Mouse (Mus musculus): Measurements from ENCODE around the gene Nphp3. TPM values are rescaled to one million over a fixed set of nuclear protein-coding genes. Genes with fewer than 3 reads are reported as not detected.

The Nphp3 gene
- total RNA-seq, 1 experiment = 6.4 TPM

DNA sequence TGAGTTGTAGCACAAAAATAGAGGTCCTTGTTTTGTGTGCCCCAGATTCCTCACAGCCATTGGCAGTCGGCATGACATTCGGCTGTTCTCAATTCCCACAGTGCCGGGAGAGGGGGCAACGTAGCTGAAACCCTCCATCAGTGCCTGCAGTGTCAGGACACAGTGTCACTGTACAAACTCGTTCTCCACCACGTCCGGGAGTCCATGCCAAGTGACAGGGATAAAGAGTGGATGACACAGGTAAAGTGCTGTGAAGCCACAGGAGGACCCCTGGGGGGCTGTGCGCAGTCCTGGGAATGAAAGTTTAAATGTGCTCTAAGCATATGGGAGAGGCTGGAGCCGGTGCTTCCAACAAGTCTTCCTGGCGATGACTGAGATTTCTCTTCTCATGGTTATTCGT lies 27.5 kb downstream of the Nphp3 start:
- in situ Hi-C loops (cut with MboI; ENCODE audit: low sequenced_read_pairs in 2 of 2, unreplicated experiment in 2 of 2) = no loop called here
- peaks cover 0 to 2% of the 10 kb centered on the region in 2 experiments; a peak in 1 of 4 replicates for H3K4me1 ChIP-seq (ENCODE audit: control insufficient read depth in 2 of 2, insufficient read depth in 2 of 2, low read length in 2 of 2, poor library complexity in 1 of 2)
- TF ChIP-seq ZNF384 (IDR thresholded peaks at IDR 0.05; ENCODE audit: low read depth, low read length) (no peak), MAFK (IDR thresholded peaks at IDR 0.05; ENCODE audit: insufficient read depth, low read depth, low read length) (no peak), CHD2 (IDR thresholded peaks at IDR 0.05; ENCODE audit: low read depth, low read length) (no peak)

DNA sequence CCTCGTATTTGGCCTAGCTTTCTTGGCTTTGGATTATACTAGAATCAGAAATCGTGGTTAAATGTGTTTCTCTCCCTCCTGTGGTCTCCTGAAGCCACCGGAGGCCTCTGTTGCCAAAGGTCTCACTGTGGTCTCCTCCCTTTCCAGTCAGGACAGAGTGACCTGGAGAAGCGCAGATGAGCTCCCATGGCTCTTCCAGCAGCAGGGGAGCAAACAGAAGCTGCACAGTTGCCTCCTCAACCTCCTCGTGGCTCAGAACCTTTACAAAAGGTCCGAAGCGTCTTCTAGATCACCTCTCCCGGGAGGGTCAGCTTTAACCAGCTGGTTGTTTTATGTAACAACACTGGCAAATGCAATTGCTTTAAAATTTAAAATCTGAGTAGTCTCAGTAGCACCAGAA lies 31.9 kb downstream of the Nphp3 start:
- in situ Hi-C loops (cut with MboI; ENCODE audit: low sequenced_read_pairs in 2 of 2, unreplicated experiment in 2 of 2) = no loop called here
- Histone ChIP-seq H3K9me3 (ENCODE audit: control insufficient read depth, insufficient read depth, low read depth, low read length) (no peaks in the 10 kb centered on the region), H3K27ac (ENCODE audit: insufficient read depth, low read depth, low read length, poor library complexity, severe bottlenecking) (no peak overlapping the region), H3K36me3 (ENCODE audit: control insufficient read depth, insufficient read depth, low read length, poor library complexity, severe bottlenecking) (peaks cover 2% of the 10 kb centered on the region; the same call in 1 of the 2 replicates), H3K4me1 (ENCODE audit: control insufficient read depth in 2 of 2, insufficient read depth in 2 of 2, low read length in 2 of 2, poor library complexity in 1 of 2) (peaks cover 0 to 5% of the 10 kb centered on the region in 2 experiments; a peak in 2 of 4 replicates), H3K9ac (ENCODE audit: insufficient read depth, low read depth, low read length, poor library complexity, severe bottlenecking) (no peak overlapping the region), H3K4me3 (ENCODE audit: insufficient read depth in 1 of 2, low read depth in 1 of 2, low read length in 2 of 2, poor library complexity in 1 of 2, severe bottlenecking in 1 of 2) (no peak overlapping the region)
- no peak for DNase-seq (ENCODE audit: low read depth, low spot score)
- TF ChIP-seq ZC3H11A (IDR thresholded peaks at IDR 0.05; ENCODE audit: borderline replicate concordance, low read depth, low read length) (no peak), HCFC1 (IDR thresholded peaks at IDR 0.05; ENCODE audit: borderline replicate concordance, insufficient read depth, low read length) (no peak), MAFK (IDR thresholded peaks at IDR 0.05; ENCODE audit: insufficient read depth, low read depth, low read length) (no peak), CHD2 (IDR thresholded peaks at IDR 0.05; ENCODE audit: low read depth, low read length) (no peak), ZNF384 (IDR thresholded peaks at IDR 0.05; ENCODE audit: low read depth, low read length) (no peak)

More for the DNA sequence above, 27.5 kb downstream of the Nphp3 start:
- no peaks in the 10 kb centered on the region for H3K9me3 ChIP-seq (ENCODE audit: control insufficient read depth, insufficient read depth, low read depth, low read length)
- H3K9ac ChIP-seq (ENCODE audit: insufficient read depth, low read depth, low read length, poor library complexity, severe bottlenecking) = no peak overlapping the region
- H3K36me3 ChIP-seq (ENCODE audit: control insufficient read depth, insufficient read depth, low read length, poor library complexity, severe bottlenecking) = no peaks in the 10 kb centered on the region
- no peak overlapping the region for H3K4me3 ChIP-seq (ENCODE audit: insufficient read depth in 1 of 2, low read depth in 1 of 2, low read length in 2 of 2, poor library complexity in 1 of 2, severe bottlenecking in 1 of 2)
- DNase-seq (ENCODE audit: low read depth, low spot score) = no peak
- no peak overlapping the region for H3K27ac ChIP-seq (ENCODE audit: insufficient read depth, low read depth, low read length, poor library complexity, severe bottlenecking)

DNA sequence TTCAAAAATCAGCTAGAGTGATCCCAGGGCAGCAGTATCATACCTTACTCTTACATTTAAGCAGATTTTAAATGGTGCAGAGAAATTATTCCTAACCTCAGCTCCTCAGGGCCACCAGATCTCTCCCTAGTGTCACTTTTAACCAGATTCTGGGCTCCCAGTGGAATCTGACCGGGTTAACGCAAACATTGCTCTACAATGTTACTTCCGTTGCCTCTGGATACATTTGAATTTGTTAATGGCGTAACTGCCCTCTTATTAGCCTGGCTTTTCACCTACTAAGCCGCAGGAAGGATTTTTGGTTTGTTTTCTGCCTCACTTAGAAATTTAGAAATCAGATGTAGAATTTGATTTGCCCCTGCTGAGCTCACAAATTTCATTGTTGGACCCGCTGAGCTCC lies 32.4 kb downstream of the Nphp3 start:
- Histone ChIP-seq H3K4me3 (ENCODE audit: insufficient read depth in 1 of 2, low read depth in 1 of 2, low read length in 2 of 2, poor library complexity in 1 of 2, severe bottlenecking in 1 of 2) (no peak overlapping the region), H3K27ac (ENCODE audit: insufficient read depth, low read depth, low read length, poor library complexity, severe bottlenecking) (no peak overlapping the region), H3K36me3 (ENCODE audit: control insufficient read depth, insufficient read depth, low read length, poor library complexity, severe bottlenecking) (peaks cover 2% of the 10 kb centered on the region; the same call in 1 of the 2 replicates), H3K4me1 (ENCODE audit: control insufficient read depth in 2 of 2, insufficient read depth in 2 of 2, low read length in 2 of 2, poor library complexity in 1 of 2) (peaks cover 5 to 7% of the 10 kb centered on the region in 2 experiments; a peak in 3 of 4 replicates), H3K9me3 (ENCODE audit: control insufficient read depth, insufficient read depth, low read depth, low read length) (no peaks in the 10 kb centered on the region), H3K9ac (ENCODE audit: insufficient read depth, low read depth, low read length, poor library complexity, severe bottlenecking) (no peak overlapping the region)
- in situ Hi-C loops (cut with MboI; ENCODE audit: low sequenced_read_pairs in 2 of 2, unreplicated experiment in 2 of 2) = no loop called here
- TF ChIP-seq MAFK (IDR thresholded peaks at IDR 0.05; ENCODE audit: insufficient read depth, low read depth, low read length) (no peak), ZNF384 (IDR thresholded peaks at IDR 0.05; ENCODE audit: low read depth, low read length) (no peak), CHD2 (IDR thresholded peaks at IDR 0.05; ENCODE audit: low read depth, low read length) (no peak), HCFC1 (IDR thresholded peaks at IDR 0.05; ENCODE audit: borderline replicate concordance, insufficient read depth, low read length) (no peak), ZC3H11A (IDR thresholded peaks at IDR 0.05; ENCODE audit: borderline replicate concordance, low read depth, low read length) (no peak)
- DNase-seq (ENCODE audit: low read depth, low spot score) = no peak

- in situ Hi-C loops (cut with MboI; ENCODE audit: low sequenced_read_pairs in 2 of 2, unreplicated experiment in 2 of 2) = no loop called here
- no peak for TF ChIP-seq CHD2 (IDR thresholded peaks at IDR 0.05; ENCODE audit: low read depth, low read length)
- no peak; the same call in 1 of the 2 replicates for TF ChIP-seq ZC3H11A (IDR thresholded peaks at IDR 0.05; ENCODE audit: borderline replicate concordance, low read depth, low read length)
- TF ChIP-seq MAFK (IDR thresholded peaks at IDR 0.05; ENCODE audit: insufficient read depth, low read depth, low read length) = no peak
- TF ChIP-seq HCFC1 (IDR thresholded peaks at IDR 0.05; ENCODE audit: borderline replicate concordance, insufficient read depth, low read length) = no peak
- TF ChIP-seq ZNF384 (IDR thresholded peaks at IDR 0.05; ENCODE audit: low read depth, low read length) = no peak
- Histone ChIP-seq H3K4me1 (ENCODE audit: control insufficient read depth in 2 of 2, insufficient read depth in 2 of 2, low read length in 2 of 2, poor library complexity in 1 of 2) (peaks cover 5 to 7% of the 10 kb centered on the region in 2 experiments; a peak in 3 of 4 replicates), H3K9me3 (ENCODE audit: control insufficient read depth, insufficient read depth, low read depth, low read length) (no peaks in the 10 kb centered on the region), H3K36me3 (ENCODE audit: control insufficient read depth, insufficient read depth, low read length, poor library complexity, severe bottlenecking) (peaks cover 2% of the 10 kb centered on the region; the same call in 1 of the 2 replicates), H3K27ac (ENCODE audit: insufficient read depth, low read depth, low read length, poor library complexity, severe bottlenecking) (no peak overlapping the region), H3K9ac (ENCODE audit: insufficient read depth, low read depth, low read length, poor library complexity, severe bottlenecking) (peak overlapping the region; percentile 54; the same call in 1 of the 2 replicates), H3K4me3 (ENCODE audit: insufficient read depth in 1 of 2, low read depth in 1 of 2, low read length in 2 of 2, poor library complexity in 1 of 2, severe bottlenecking in 1 of 2) (peak overlapping the region; percentile 13 to 20; a peak in 2 of 4 replicates)
- DNase-seq (ENCODE audit: low read depth, low spot score) = peak; percentile 94
Measured at GRCm38 (mm10) chr9:104035261-104036015, 33.1 kb downstream of the Nphp3 start.

Measured in ES-E14 (cell line).